Mouse (Mus musculus) ES-E14 (cell line): ENCODE results near the gene Gm49394.

Source experiments
- CHD2 ChIP-seq: IDR thresholded peaks from 2 replicates; pipeline ENCODE4 v1.6.1; 2014; ENCODE audit warnings: mild to moderate bottlenecking, low read depth, low read length, inconsistent platforms
- HCFC1 ChIP-seq: IDR thresholded peaks from 2 replicates; pipeline ENCODE4 v1.6.1; 2012; ENCODE audit warnings: low read length, inconsistent platforms, borderline replicate concordance; ENCODE audit not compliant: insufficient read depth
- MAFK ChIP-seq: IDR thresholded peaks from 2 replicates; pipeline ENCODE4 v1.6.1; 2014; ENCODE audit warnings: mild to moderate bottlenecking, low read depth, low read length, inconsistent platforms; ENCODE audit not compliant: insufficient read depth
- ZC3H11A ChIP-seq: IDR thresholded peaks from 2 replicates; pipeline ENCODE4 v1.6.1; 2012; ENCODE audit warnings: low read depth, mild to moderate bottlenecking, inconsistent platforms, low read length, borderline replicate concordance
- ZNF384 ChIP-seq: IDR thresholded peaks from 2 replicates; pipeline ENCODE4 v1.6.1; 2012; ENCODE audit warnings: low read depth, low read length, inconsistent platforms

DNA sequence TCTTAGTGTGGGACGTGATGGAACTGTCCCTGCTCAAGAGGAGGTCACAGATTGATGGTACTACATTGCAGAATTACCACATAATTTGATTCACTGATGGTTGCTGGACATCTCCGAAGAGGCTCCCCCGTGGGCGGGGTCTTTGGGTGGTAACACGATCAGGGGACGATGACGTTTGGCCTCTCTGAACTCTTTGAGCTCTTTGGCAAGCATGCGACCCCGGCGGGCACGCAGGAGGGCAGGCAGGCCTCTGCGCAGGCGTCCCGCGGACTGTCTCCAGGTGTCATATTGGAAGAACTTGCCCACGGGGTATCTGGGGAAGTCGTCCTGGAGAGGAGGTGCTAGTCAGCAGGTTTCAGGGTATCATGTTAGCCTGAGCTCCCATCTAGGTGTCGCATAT is 16.0 kb downstream of the Gm49394 start:
- TF ChIP-seq ZC3H11A (no peak), ZNF384 (no peak), HCFC1 (no peak), MAFK (no peak), CHD2 (no peak)
